ENCODE assay signal across 13 mouse cellular contexts in the genomic region with DNA sequence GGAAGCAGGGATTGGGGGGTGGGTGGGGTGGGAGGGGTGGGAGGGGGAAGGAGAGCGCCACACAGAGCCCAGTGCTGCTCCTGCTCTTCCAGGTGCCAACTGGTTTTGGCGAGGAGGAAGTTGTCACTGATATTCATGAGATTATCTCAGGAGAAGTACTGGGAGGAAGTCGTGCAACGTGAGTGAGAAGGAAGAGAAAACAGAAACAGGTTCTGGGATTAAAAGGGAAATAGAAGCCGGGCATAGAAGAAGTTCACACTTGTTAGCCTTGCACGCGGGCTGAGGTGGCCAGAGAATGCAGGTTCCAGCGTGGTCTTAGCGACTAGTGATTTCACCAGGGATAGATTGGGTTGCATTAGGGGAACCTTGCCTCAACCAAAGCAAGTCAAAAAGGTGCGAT.
"Had no signal": no experiment of that assay in that cellular context is flagged by ENCODE, and none has a peak within 500 bp of the region (broad histone marks: within the 10 kb centered on the region; RNA-seq: fewer than 3 reads in every experiment).

No protein-coding gene starts in this region.

- H3K4me1 ChIP-seq: liver, embryonic 12.5 days; liver, embryonic 15.5 days; lung, embryonic 15.5 days; midbrain, embryonic 12.5 days; midbrain, embryonic 15.5 days had no signal

- H3K27me3 ChIP-seq: kidney, embryonic 15.5 days; limb, embryonic 12.5 days; liver, embryonic 12.5 days; liver, embryonic 15.5 days; lung, embryonic 15.5 days; midbrain, embryonic 12.5 days; midbrain, embryonic 15.5 days had no signal

- ATAC-seq: liver, embryonic 12.5 days; midbrain, embryonic 15.5 days had no signal

- H3K9ac ChIP-seq: kidney, embryonic 15.5 days; limb, embryonic 12.5 days; liver, embryonic 12.5 days; liver, embryonic 15.5 days; lung, embryonic 15.5 days; midbrain, embryonic 12.5 days; midbrain, embryonic 15.5 days had no signal

- H3K9me3 ChIP-seq: kidney, embryonic 15.5 days; limb, embryonic 12.5 days; liver, embryonic 15.5 days; lung, embryonic 15.5 days; midbrain, embryonic 12.5 days; midbrain, embryonic 15.5 days had no signal

- H3K27ac ChIP-seq: kidney, embryonic 15.5 days; left cerebral cortex, adult 2 months; liver, embryonic 12.5 days; liver, embryonic 15.5 days; midbrain, embryonic 12.5 days; midbrain, embryonic 15.5 days had no signal

- H3K4me3 ChIP-seq: kidney, embryonic 15.5 days; left cerebral cortex, adult 2 months; limb, embryonic 12.5 days; liver, embryonic 12.5 days; liver, embryonic 15.5 days; lung, embryonic 15.5 days; midbrain, embryonic 12.5 days; midbrain, embryonic 15.5 days had no signal

- H3K36me3 ChIP-seq: kidney, embryonic 15.5 days; limb, embryonic 12.5 days; liver, embryonic 12.5 days; liver, embryonic 15.5 days; lung, embryonic 15.5 days; midbrain, embryonic 12.5 days; midbrain, embryonic 15.5 days had no signal

- H3K4me2 ChIP-seq: kidney, embryonic 15.5 days; liver, embryonic 12.5 days; liver, embryonic 15.5 days; lung, embryonic 15.5 days; midbrain, embryonic 12.5 days; midbrain, embryonic 15.5 days had no signal

- DNase-seq: layer of hippocampus, postnatal 36 days; liver; lung, postnatal 36 days; thymus, adult 18-20 months; thymus, postnatal 4 days had no signal
